Mouse (Mus musculus): ENCODE data around the gene Cnbp.

Cnbp gene

DNA sequence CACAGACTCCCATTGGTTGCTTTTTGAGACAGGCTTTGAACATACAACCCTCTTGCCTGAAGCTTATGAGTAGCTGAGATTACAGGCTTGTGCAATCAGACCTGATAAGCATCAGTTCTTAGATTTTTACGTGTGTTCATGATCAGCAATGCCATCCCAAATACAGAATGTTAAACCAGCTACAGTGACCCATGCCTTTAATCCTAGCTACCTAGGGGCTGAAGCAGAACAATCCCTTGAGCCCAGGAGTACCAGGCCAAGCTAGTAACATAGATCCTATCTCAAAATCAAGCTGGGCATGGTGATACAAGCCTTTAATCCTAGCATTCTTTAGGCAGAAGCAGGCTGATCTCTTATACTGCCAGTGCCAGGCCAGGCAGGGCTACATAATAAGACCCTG is 46.9 kb downstream of the Cnbp start:
- DNase-seq: no peak

DNA sequence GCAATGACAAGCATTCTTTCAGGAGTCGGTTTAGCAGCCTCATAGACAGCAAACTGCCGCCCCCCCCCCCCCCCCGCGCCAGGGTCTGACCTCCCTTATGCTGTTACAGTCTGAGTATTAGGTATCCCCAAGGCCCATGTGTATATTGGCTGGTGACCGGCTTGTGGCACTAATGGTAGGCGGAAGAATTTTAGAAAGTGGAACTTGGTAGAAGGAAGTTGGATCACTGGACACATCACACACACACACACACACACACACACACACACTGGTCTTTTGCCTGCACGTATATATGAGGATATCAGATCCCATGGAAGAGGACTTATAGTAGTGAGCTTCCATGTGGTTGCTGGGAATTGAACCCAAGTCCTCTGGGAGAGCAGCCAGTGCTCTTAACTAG is 48.4 kb downstream of the Cnbp start:
- DNase-seq: no peak

DNA sequence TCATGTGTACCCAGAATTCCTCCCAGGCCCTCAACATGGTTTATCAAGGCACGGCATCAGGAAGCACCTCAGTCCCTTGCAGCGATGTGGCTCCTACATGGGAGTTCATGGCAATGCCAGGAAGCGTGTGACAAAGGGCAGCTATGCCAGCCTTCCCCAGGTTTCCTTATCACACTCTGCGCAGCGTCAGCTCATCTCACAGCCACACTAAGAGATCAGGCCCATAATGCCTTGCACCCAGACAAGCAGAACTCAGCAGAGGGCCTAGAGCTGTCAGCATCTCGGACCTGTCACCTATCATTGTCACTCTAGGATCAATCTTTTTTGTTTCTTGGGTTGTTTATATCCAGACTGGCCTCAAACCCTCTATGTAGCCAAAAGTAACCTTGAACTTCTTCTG is 51.3 kb downstream of the Cnbp start:
- DNase-seq: no peak

DNA sequence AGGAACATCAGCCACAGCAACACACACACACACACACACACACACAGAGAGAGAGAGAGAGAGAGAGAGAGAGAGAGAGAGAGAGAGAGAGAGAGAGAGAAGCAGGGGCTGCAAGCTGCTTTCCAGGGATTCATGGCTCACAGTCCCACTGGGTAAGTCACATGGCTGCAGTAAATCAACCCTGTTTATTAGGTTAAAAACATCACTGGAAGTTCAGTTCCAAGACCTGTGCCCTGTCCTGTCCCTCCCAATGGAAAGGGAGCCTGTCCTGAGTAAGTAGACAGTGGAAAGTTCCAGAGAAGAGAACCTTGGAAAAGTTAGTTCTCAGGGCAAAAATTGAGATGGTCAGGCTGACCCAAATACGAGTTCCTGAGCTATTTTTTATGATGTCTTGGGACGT is 53.6 kb downstream of the Cnbp start:
- DNase-seq: no peak

DNA sequence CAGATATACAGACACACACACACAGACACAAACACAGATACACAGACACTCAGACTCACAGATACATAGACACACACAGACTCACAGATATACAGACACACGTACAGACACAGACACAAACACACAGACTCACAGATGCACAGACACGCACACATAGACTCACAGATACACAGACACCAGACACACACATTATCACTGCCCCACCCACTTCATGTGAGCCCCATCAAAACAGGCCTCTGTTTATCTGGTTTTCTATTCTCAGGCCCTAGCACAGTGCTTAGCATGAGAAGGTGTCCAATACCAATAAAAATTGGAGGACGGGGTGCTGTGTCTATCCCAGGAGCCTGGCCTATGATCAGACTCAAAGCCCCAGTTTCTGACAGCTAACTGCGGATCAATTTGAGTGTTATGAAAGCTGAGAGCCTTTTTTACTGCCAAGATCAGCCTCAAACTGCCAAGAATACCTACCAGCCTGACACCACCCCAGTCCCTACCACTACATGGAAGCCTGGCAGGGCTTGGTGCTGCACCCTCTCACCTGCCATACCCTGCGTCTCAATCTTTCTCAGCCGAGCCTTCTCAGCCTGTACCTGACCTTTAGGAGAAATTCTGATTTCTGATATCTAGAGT is 54.5 kb downstream of the Cnbp start:
- DNase-seq: no peak

DNA sequence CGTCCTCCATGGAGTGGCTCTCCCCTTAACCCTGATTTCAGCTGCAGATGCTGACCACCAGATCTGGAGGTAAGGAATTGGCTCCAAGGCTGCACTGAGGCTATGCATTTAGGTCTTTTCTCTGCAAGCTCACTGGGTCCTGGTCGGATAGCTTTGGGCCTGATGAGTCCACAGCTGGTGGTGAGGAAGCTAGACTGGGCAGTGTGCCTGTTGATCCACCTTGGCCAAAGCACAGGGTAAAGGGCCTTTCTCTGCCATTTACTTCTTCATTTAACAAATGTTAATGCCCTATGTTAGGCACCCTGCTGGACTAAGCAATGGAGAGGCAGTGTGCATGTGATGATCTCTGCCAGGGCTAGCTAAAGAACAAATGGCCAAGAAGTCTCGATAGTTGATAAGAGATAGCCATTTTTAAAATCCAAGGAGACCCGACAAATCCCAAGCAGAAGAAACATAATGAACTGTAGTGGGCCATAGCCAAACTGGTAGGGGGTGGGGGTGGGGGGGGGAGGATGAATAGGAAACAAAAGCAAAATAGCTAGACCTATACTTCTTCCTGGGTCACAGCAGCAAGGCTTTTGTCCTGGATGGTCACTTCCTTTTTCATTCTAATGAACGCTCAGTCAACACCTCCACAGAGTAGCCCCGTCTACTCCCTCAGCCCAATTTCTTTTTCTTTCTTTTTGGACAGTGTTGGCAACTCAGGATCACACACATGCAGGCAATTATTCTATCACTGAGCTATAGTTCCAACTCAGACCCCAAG is 55.3 kb downstream of the Cnbp start:
- no peak for DNase-seq

DNA sequence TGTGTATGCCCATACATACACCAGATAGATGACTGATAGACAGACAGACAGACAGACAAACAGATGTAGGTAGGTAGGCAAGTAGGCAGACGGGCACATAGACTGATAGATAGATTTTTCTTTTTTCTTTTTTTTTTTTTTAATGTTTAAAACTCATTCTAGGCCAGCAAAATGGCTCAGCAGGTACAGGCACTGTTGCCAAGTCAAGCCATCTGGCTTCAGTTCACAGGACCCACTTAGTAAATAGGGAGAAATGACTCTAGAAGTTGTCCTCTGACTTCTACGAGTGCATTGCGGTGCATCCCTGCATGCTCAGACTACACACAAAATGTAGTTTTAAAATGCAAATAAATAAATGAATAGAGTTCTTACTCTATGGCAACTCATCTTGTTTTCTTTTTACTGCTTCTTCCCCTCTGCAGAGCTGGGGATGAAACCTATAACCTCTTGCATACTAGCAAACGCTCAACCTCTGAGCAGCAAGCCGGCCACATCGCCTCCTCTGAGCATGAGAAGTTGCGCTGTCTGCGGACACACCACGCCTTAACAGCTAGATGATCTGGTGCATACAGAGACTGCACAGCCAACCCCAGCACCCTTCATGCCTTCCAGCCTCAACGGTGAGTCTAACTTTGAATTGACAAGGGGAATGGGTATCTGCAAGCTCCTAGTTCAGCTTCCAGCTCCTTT is 56.9 kb downstream of the Cnbp start:
- no peak for DNase-seq

Data from lung, postnatal 4 days (tissue).